Mouse (Mus musculus): ENCODE results near the gene Pon1.
"Not testable (repeated sequence)": the region's sequence is repeated elsewhere in the genome, so short reads cannot be mapped to it uniquely, and the experiment has no call there.

Pon1 gene

DNA sequence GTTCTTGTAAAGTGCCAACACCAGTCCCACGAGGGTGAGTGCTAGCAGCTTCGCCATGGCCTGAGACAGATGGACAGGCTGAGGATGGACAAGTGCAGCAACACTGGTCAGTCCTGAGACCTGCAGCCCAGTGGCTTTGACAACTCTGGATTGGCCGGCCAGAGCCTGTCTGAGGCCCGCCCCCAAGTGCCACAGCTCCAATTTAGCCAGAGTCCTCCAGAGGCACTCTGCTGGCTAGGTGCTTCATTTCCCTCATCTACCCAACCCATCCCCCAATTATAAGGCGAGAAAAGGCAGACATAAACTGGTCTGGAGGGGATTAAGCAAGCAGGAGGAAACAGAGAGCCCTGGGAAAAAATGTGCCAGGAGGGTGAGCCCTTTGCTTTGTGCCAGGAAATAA, at the start of gene Pon1:
Gene Pon1 (minus strand): TSS at position 254 of the 400 bp plus-strand sequence.
- no peak for DNase-seq (ENCODE audit: low read depth, low spot score)

DNA sequence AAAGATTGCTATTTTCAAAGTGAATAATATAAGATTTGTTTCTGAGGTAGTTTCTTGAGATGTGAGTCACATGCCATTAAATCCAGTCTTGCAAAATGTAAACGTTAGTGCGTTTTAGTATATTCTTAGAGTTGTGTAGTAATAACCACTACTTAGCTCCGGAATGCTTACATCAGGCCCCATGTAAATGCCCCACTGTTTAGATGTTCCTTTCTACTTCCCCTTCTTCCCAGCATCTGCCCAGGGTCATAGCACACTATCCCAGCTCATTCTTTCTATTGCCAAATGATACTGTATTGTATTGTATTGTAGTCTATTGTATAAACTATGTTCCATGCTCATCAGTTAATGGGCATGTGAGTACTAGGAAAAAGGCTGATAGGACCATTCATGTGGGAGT, 45.1 kb upstream of the Pon1 start:
- no peak for DNase-seq (ENCODE audit: low read depth, low spot score)

DNA sequence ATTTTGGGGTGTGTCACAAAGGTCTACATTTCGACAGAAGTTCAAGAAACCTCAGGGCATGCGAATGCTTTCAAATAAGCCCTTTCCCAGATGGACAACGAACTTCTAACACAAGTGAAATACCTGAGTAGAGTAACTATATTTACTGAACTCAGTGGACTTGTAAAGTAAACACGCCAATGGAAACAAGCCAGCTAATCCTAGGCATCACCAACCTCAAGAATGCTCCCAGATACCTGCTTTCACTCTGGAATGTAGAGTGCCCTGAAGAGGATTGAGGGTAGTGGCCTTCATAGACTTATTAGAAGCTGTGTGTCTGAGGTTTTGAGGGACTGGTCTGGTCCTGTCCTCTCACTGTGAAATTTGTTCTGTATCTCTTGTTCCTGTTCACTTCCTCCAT, 43.8 kb upstream of the Pon1 start:
- no peak for DNase-seq (ENCODE audit: low read depth, low spot score)

DNA sequence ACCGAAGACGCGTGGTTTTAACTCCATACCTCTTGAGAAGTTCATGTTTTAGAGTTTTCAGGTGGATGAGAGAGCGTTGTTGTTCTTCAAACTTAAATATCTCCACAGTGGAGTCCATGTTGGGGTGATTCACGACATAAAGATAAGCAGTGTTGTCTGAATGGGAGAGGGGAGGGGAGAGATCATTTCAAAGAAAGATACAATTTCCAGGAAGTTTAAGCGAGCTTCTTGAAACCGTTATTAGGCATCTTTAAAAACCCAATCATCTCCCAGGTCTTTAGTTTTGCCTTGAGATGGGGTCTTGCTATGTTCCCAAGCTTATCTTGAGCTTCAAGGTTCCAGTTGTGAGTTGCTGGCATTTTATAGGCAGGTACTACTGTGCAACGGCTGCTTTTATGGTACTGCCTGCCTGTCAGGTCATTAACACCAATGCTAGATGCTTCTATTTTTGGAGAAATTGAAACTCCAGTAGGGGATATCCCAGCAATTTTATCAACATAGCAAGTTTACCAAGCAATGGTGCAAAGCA, 43.2 kb upstream of the Pon1 start:
- DNase-seq (ENCODE audit: low read depth, low spot score): no peak

DNA sequence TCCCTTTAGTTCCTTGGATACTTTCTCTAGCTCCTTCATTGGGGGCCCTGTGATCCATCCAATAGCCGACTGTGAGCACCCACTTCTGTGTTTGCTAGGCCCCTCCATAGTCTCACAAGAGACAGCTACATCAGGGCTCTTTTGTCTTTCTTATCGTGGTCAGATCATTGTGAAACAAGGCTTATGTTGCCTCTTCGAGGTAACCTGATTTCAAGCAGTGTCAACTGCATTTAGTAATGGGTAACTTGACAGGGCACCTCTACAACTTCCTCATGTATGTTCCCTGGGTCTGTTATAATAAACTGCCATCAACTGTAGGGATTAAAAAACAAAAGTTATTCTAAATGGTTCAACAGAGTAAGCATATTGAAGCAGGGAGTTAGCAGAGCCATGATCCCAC, 40.8 kb upstream of the Pon1 start:
- no peak for DNase-seq (ENCODE audit: low read depth, low spot score)

DNA sequence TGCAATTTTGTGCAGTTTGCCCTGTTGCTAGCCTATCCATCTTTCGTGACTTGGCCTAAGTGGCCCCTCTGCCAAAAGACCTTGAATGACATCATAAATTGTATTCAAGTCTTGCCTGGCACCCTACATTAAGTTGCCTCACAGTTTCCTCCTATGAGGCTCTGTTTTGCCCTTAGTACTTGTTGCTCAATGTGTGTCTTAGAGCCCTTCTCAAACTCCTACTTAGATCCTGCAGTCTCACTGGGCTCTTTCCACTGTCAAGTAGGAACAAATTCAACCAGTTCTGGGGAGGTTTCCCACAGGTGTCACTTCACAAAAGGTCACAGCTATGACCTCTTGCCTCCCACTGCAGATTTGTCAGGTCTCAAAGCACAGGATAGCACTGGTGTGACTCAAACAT, 40.1 kb upstream of the Pon1 start:
- no peak for DNase-seq (ENCODE audit: low read depth, low spot score)

DNA sequence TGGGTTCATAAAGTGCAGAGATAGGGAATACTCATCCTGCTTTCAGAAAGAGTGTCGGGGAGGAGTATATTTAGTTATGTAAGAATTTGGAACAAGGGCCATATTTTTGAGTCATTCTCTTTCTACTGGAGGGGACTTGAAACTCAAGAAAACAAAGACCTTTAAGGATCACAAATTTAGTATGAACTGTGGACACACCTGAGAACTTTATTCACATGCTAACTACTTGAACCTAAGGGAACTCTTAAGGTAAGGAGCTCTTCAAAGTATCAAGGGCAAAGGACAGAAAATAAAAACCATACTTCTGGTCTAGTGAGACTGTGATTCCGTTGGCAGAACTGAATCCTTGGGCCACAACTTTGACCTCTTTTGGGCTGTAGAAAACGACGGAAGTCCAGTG, 38.3 kb upstream of the Pon1 start:
- no peak for DNase-seq (ENCODE audit: low read depth, low spot score)

DNA sequence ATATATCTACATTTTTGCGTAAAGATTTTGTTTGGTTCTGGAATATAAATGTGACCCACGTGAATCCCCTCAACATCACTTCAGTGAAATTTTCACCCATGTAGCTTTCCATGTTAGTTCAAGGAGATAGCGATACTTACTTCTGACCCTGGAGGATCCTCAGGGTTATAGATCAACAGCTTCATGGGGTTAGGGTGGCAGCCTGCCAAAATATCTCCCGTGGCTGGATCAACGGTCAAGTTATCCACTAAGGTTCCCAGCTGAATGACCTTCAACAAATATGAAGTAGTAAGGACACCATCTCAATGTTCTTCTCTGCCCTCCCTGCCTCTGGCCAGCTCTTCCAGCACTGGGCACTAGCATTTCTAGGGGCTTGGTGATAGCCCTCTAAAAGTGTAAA, 36.5 kb upstream of the Pon1 start:
- DNase-seq (ENCODE audit: low read depth, low spot score): no peak

DNA sequence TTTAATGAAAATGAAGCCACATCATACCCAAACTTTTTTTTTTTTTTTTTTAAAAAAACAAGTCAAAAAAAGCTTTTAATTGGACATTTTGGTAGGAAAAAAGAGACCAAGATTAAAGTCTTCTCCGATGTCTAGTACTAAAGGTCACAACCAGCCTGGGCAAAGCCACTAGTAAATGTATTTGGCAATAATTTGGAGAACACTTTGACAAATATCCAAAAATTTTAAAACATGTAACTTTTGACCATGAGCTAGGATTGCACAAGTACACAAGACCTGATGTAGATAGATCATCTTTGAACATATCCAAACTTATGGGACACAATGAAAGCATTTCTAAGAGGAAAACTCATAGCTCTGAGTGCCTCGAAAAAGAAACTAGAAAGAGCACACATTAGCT, 29.8 kb upstream of the Pon1 start:
- not testable (repeated sequence) for DNase-seq (ENCODE audit: low read depth, low spot score)

DNA sequence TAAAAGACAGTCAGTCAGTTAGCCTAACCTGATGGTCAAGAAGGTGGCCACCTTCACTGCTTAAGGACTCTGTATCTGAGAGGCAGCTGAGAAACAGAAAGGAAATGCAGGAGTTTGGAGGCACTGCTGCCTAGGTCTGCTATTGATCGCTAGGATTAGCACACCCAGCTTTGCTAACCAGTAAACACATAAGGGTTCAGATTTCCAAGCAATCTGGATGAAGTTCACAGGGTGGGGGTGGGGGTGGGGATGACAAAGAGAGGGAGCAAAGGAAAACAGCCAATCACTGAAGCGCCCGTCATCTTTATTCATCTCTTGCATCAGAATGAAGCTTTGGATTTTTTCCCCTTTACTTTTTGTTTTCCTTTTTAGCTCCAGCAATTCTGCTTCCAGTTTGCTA, 28.3 kb upstream of the Pon1 start:
- no peak for DNase-seq (ENCODE audit: low read depth, low spot score)

DNA sequence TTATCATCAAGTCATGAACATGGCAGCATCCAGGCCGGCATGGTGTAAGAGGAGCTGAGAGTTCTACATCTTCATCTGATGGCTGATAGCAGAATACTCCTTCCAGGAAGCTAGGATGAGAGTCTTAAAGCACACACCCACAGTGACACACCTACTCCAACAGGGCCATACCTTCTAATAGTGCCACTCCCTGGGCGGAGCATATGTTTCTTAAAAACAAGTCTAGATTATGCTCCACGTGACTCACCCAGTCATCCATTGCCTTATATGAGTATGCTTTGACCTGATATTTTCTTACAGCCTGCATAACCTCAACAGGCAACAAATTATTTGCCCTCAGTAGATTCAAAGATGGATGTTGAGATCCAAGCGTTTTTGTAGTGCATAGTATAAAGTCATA, 24.4 kb upstream of the Pon1 start:
- DNase-seq (ENCODE audit: low read depth, low spot score): no peak

DNA sequence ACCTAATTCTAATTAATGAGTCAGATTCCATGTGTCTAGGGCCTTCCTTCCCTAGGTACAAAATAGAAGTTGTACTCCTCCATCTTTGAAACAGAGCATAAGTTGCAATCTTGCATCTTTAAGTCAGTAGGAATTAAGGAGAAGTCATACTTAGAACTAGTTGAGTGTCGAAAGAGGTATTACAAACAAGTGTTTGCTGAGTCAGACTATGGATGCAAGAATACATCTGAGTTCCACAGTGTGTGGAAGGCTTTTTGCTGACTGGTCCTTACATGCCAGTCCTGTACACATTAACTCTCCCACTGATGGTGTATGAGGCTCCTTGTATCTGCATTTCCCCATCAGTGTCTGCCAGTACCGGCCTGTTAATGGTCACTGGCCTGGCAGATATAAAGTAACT, 14.1 kb upstream of the Pon1 start:
- DNase-seq (ENCODE audit: low read depth, low spot score): no peak

DNA sequence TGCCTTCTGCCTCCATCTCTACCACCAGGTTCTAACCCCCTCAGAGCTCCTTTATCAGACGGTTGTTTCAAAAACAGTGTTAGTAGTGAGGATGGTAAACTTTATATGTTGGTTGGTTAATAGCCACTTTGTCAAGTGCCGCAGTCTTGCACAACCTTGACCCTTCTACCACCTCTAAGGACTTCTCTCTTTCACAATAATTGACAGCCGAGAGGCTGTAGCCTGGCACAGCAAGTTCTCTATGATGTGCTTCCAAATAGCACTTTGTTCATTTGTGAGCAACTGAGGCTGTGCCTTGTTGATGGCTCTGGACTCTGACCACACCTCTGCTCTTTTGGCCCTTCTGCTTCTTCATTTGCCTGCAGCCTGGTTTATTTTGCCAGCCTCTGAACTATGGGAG, 6.2 kb upstream of the Pon1 start:
- no peak for DNase-seq (ENCODE audit: low read depth, low spot score)

DNA sequence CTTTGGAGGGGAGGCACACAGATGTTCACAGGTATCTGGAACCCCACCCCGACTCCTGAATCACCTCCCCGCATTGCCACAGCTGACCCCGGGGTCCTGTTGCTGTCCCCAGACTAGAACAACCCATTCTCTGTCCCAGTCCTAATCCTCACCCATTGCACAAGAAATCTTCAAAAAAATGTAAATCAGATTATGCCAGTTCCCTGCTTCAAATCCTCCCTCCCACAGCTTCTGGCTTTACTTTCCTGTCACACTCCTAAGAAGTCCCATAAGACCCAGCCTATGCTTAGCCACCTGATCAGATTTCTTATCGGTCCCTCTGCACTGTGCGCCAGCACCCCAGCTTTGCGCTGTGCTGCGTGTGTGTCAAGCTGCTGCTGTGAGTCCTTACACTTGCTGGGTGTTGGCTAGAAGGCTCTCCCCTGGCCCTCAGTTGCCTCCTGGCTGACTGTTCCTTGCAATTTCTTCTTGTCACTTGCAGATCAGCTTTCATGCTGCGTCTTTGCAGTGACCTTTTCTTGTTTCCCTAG, 5.7 kb upstream of the Pon1 start:
- DNase-seq (ENCODE audit: low read depth, low spot score): no peak

DNA sequence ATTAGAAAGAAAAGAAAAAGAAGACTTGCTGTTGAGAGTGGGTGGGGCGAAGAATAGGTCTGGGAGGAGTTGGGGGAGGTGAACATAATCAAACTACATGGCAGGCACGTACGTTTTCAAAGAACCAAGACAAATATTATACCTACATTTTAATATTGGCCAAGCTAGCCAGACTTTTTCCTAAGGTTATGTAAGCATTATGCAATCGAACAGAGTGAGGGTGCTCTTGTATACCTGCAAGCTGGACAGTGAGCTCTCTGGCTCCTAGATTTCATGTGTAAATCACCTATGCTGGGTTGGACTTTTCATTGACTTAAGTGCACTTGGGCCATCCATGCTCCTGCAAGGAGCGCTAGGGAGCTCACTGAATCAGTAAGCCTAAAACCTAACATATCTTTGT, 4.8 kb upstream of the Pon1 start:
- DNase-seq (ENCODE audit: low read depth, low spot score): no peak

DNA sequence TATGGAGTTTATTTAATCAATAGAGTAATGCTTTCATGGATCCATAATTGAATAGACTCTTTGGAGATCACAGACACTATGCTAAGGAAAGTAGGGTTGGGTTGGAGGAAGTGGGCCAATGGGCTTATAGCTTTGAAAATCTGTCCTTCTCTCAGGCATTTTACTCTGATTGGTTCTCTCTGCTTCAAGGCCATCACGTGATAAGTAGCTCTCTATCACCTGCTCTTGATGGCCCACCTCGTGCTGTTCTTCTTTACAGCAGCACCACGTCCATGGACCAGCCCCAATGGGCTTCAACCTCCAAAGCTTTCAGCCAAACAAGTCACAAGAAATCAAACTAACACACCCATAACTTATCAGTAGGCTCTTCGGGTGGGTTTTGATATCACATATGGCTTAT, 3.0 kb downstream of the Pon1 start:
- no peak for DNase-seq (ENCODE audit: low read depth, low spot score)

DNA sequence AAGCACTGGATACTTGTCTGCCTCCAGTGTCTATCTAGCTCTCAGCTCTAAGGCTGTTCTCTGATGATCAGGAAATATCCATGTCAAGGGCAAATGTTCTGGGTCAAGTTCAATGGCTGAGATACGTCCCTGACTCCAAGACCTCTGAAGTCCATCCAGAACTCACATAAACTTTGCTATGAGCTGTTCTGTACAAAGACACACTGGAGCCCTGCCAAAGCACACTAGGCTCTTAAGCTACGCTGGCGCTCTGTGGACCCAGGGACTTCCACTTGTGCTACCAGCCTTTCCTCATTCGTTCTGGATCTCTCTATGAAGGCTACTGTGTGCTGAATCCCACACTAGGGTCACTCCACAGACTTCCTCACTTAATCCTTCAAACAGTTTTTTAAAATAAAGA, 4.2 kb downstream of the Pon1 start:
- no peak for DNase-seq (ENCODE audit: low read depth, low spot score)

DNA sequence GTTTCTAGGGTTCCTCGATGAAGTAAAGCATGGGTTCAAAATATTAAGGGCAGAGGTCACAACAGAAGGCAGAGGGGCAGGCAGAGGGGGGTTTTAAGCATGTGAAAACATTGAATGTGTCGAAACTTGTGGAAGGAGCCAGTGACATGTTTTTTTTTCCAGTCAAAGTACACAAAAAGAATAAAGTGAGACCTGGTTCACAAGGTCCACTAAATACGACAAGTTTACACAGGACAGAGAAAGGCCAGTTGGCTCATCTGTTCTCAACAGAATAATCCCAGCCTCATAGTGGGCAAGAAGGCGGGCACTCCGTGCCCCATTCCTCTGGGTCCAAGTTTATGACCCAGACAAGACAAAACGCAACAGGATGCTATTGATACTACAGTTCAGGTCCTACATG, 4.8 kb downstream of the Pon1 start:
- no peak for DNase-seq (ENCODE audit: low read depth, low spot score)

DNA sequence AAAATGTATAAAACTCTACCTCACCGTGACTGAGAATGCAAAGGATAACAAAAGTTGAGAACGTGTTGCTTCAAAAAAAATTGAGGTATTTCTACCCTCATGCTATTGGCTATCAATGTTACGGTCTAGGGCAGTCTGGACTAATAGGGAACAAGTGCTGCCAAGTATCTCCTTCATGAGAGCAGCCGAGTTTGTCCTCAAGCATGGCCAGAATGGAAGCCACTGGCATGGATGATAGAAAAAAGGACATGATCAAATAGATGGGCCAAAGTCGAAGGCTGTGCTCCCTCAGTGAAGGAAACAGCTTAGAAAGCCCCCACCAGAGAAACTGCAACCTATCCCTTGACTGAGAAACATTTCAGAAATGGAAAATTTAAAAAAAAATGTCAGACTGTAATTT, 5.7 kb downstream of the Pon1 start:
- DNase-seq (ENCODE audit: low read depth, low spot score): no peak

DNA sequence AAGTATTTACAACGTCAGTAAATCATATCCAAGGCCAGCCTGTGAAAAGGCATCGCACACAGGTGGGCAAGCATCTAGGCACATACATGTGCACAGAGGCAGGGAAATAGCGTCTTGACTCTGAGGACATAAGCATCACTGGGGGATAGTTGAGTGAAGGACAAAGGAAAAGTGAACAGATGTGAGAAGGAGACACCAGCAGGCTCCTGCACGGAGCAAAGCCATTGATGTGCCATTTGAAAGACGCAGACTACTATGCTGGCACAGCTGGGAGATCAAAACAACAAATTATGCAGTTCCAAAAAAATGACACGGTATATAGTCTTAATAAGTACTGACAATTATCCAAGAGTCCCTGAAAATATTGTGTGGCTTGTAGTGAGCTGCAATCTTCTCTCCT, 6.2 kb downstream of the Pon1 start:
- no peak for DNase-seq (ENCODE audit: low read depth, low spot score)

DNA sequence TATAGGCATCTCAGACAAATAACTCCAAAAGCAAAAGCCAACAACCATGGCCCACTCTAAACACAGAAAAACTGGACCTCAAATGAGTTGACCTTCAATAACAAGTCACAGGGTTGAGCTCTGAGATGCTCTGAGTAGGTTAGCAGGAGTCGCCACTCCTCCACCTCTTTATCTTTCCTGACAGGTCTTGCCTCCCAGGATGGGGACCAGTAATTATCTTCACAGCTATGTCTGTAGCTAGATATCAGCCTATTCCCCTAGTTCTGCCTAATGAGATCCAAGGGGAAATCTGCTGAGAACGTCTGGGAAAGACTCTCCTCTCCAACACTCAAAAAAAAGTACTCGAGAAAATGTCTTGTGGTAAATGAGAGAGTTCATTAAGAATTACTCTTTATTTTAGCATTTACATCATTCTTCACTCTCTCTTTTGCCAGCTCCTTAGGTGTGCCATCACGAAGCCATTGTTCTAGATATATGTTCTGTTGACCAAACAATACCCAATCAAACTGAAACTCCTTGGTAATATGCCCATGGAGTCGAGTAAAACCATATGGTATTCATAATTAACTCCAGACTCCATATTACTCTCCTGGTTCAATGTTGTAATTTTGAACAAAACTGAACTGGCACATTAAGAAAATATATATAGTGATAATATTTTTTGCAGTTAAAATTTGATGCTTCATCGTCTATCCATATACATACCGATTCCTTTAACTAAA, 7.4 kb downstream of the Pon1 start:
- DNase-seq (ENCODE audit: low read depth, low spot score): no peak

DNA sequence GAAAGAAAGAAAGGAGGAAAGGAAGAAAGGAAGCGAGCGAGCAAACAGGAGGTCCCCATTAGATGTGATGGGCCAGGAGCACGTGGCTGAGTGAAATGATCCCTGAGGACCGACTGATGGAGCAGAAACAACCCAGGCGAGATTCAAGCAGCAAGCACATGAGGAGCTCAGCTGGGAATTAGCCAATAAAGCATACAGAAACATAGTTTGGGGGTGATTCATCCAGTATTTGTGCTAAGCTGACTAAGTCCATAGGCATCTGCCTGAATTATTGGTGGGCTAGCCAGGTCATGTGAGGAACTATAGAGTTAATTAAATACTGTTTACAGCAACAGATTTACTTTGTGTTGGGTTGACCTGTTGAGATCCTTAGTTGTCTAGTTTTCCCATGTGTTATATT, 13.1 kb downstream of the Pon1 start:
- DNase-seq (ENCODE audit: low read depth, low spot score): no peak

DNA sequence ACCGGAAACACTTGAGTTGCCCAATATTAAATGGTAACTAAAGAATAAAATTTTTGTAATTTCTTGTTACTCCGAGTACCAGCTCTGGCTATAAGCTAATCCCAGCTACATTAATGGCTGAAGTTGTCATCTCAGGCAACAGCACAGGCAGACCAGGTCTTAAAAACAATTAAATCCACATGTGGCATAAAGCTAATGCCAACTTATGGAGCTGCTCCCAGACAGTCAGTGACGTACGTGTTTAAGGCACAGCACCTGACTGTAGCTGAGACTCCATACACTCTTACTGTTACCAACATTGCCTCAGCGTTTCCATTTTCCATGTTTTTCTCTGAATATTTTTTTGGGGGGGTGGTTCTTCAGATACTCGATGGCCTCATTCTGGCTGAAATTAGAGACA, 14.6 kb downstream of the Pon1 start:
- DNase-seq (ENCODE audit: low read depth, low spot score): no peak

All from mesoderm, embryonic 11.5 days (tissue).